In genomic region chr10:111996911-111997347, GRCm38 (mm10) we compare ENCODE assay signal across 12 mouse cellular contexts. TPM values are rescaled to one million over a fixed set of nuclear protein-coding genes. Genes with fewer than 3 reads are reported as not detected.
DNase-seq lines count a peak whose midpoint lies in the region; ATAC-seq lines count a peak whose summit lies in the region.
"Had no signal": no experiment of that assay in that cellular context is flagged by ENCODE, and none has a peak within 500 bp of the region (broad histone marks: within the 10 kb centered on the region; RNA-seq: fewer than 3 reads in every experiment).

No protein-coding gene starts in this region.

- H3K9me3 ChIP-seq in intestine, embryonic 16.5 days (ENCODE audit: control insufficient read depth, low read length), result no peaks in the 10 kb centered on the region
- H3K9me3 ChIP-seq in kidney, embryonic 14.5 days (ENCODE audit: control insufficient read depth, low read length), result no peaks in the 10 kb centered on the region
- H3K9me3 ChIP-seq: limb, embryonic 12.5 days; neural tube, embryonic 15.5 days had no signal

- peaks cover 3% of the 10 kb centered on the region for H3K4me1 ChIP-seq in intestine, embryonic 16.5 days (ENCODE audit: control insufficient read depth, insufficient read depth, low read length)
- no peaks in the 10 kb centered on the region for H3K4me1 ChIP-seq in kidney, embryonic 14.5 days (ENCODE audit: control insufficient read depth, insufficient read depth, low read length)
- H3K4me1 ChIP-seq: neural tube, embryonic 15.5 days had no signal

- peak overlapping the region; percentile 65 for H3K27ac ChIP-seq in intestine, embryonic 16.5 days (ENCODE audit: low read length)
- H3K27ac ChIP-seq in kidney, embryonic 14.5 days (ENCODE audit: low read depth, low read length), result no peak overlapping the region
- H3K27ac ChIP-seq: limb, embryonic 12.5 days; neural tube, embryonic 15.5 days had no signal

- H3K27me3 ChIP-seq in intestine, embryonic 16.5 days (replicated peaks; ENCODE audit: control insufficient read depth, insufficient read depth, low read length), result no peaks in the 10 kb centered on the region
- no peaks in the 10 kb centered on the region for H3K27me3 ChIP-seq in kidney, embryonic 14.5 days (ENCODE audit: control insufficient read depth, insufficient read depth, low read length)
- H3K27me3 ChIP-seq: limb, embryonic 12.5 days; neural tube, embryonic 15.5 days had no signal

- no peak overlapping the region for H3K9ac ChIP-seq in intestine, embryonic 16.5 days (ENCODE audit: low read depth, low read length)
- H3K9ac ChIP-seq in kidney, embryonic 14.5 days (ENCODE audit: low read depth, low read length), result no peak overlapping the region
- H3K9ac ChIP-seq: limb, embryonic 12.5 days; neural tube, embryonic 15.5 days had no signal

- peak; percentile 11 for DNase-seq in spleen, adult 12 weeks (ENCODE audit: low spot score)
- no peak for DNase-seq in spleen, postnatal 14 days (ENCODE audit: low spot score in 2 of 2)
- DNase-seq in urinary bladder, postnatal 10 days (ENCODE audit: low spot score), result no peak
- no peak for DNase-seq in kidney, postnatal 10 days
- no peak for DNase-seq in gastrocnemius, postnatal 25 days
- DNase-seq: cerebellum, adult 18-20 months; kidney, adult 8-10 months had no signal

- no peaks in the 10 kb centered on the region for H3K36me3 ChIP-seq in intestine, embryonic 16.5 days (ENCODE audit: control insufficient read depth, insufficient read depth, low read length)
- H3K36me3 ChIP-seq in kidney, embryonic 14.5 days (ENCODE audit: control insufficient read depth, insufficient read depth, low read length), result no peaks in the 10 kb centered on the region
- H3K36me3 ChIP-seq: limb, embryonic 12.5 days; neural tube, embryonic 15.5 days had no signal

- ATAC-seq in intestine, embryonic 16.5 days, result peak; percentile 82
- ATAC-seq in megakaryocyte-erythroid progenitor cell, adult 5-6 weeks (replicated peaks; ENCODE audit: low FRiP score, low TSS enrichment, poor library complexity, severe bottlenecking), result peak; percentile 71
- no peak for ATAC-seq in kidney, embryonic 14.5 days (ENCODE audit: low FRiP score, low TSS enrichment)

- H3K4me3 ChIP-seq in intestine, embryonic 16.5 days (ENCODE audit: low read length), result peak overlapping the region; percentile 4; the same call in 1 of the 2 replicates
- H3K4me3 ChIP-seq in kidney, embryonic 14.5 days (ENCODE audit: low read length), result no peak overlapping the region
- H3K4me3 ChIP-seq: limb, embryonic 12.5 days; neural tube, embryonic 15.5 days had no signal

- peak overlapping the region; percentile 2; the same call in 1 of the 2 replicates for H3K4me2 ChIP-seq in intestine, embryonic 16.5 days (ENCODE audit: low read depth, low read length)
- H3K4me2 ChIP-seq in kidney, embryonic 14.5 days (replicated peaks; ENCODE audit: low read depth, low read length), result no peak overlapping the region
- H3K4me2 ChIP-seq: limb, embryonic 12.5 days; neural tube, embryonic 15.5 days had no signal

- 36% methylated on average over 8 of the region's 8 CpGs for WGBS in intestine, embryonic 16.5 days
- WGBS in kidney, embryonic 14.5 days, result 79% methylated on average over 8 of the region's 8 CpGs

RNA-seq across cellular contexts. Expression of gene Glipr1, which starts 5.5 kb away (rescaled TPM):
- polyA plus RNA-seq in intestine, embryonic 16.5 days (2015; fragmentation: Nextera tagmentation; extraction: Ambion mirVana), result 13.5 and 14.6 TPM in 2 replicates
- 15.4 and 18.4 TPM in 2 replicates for total RNA-seq in megakaryocyte-erythroid progenitor cell, adult 5-6 weeks (2014; fragmentation: Nextera tagmentation)
- total RNA-seq in megakaryocyte-erythroid progenitor cell, adult 5-6 weeks (2017), result 21.0 and 54.2 TPM in 2 replicates
- polyA plus RNA-seq in kidney, embryonic 14.5 days (2014; fragmentation: Nextera tagmentation; extraction: Ambion mirVana), result 0.99 and 1.3 TPM in 2 replicates
- not detected for total RNA-seq in gastrocnemius, postnatal 25 days (2021)

RNA-seq across cellular contexts. Expression of gene Krr1, which starts 24.5 kb away (rescaled TPM):
- polyA plus RNA-seq in intestine, embryonic 16.5 days (2015; fragmentation: Nextera tagmentation; extraction: Ambion mirVana), result 32.3 and 35.7 TPM in 2 replicates
- 46.6 and 62.5 TPM in 2 replicates for total RNA-seq in megakaryocyte-erythroid progenitor cell, adult 5-6 weeks (2014; fragmentation: Nextera tagmentation)
- total RNA-seq in megakaryocyte-erythroid progenitor cell, adult 5-6 weeks (2017), result 66.1 and 67.9 TPM in 2 replicates
- 51.7 and 64.1 TPM in 2 replicates for polyA plus RNA-seq in kidney, embryonic 14.5 days (2014; fragmentation: Nextera tagmentation; extraction: Ambion mirVana)
- total RNA-seq in gastrocnemius, postnatal 25 days (2021), result 10 to 100 TPM; 22.1 to 24.9 TPM

Comparison
In these comparisons a context has a peak if more than half of its experiments do, and no peak if none do; other contexts are left out.
1. RNA of gene Glipr1, which starts 5.5 kb away (total RNA-seq): 15.4 to 54.2 TPM in megakaryocyte-erythroid progenitor cell, adult 5-6 weeks; not detected in gastrocnemius, postnatal 25 days; every median in the first group is over 10 times any median in the second.